Mouse (Mus musculus) heart, postnatal 4 days (tissue): ENCODE measurements around the gene Moxd1. TPM values are rescaled to one million over a fixed set of nuclear protein-coding genes. Genes with fewer than 3 reads are reported as not detected.

Experiments
- total RNA-seq, 2 experiments: library from RNA; stranded (reverse); gene quantifications; 2 replicates each; pipeline ENCODE4 v1.2.3; 2021

Gene Moxd1
- total RNA-seq, 2 experiments from 2014 or later = 0.83 to 1.1 TPM

Other genes with a start within 250 kb of the Moxd1 start
- gene Taar6, start 237.9 kb upstream of the Moxd1 start, total RNA-seq = not detected
- gene Taar7a, start 230.0 kb upstream of the Moxd1 start, total RNA-seq = not detected
- gene Taar7b, start 223.6 kb upstream of the Moxd1 start, total RNA-seq = not detected
- not detected for gene Taar7d, start 196.3 kb upstream of the Moxd1 start, total RNA-seq
- not detected for gene Taar7e, start 185.9 kb upstream of the Moxd1 start, total RNA-seq
- not detected for gene Taar7f, start 174.0 kb upstream of the Moxd1 start, total RNA-seq
- gene Taar8a, start 147.0 kb upstream of the Moxd1 start, total RNA-seq = not detected
- not detected for gene Taar8b, start 131.2 kb upstream of the Moxd1 start, total RNA-seq
- gene Taar8c, start 121.6 kb upstream of the Moxd1 start, total RNA-seq = not detected
- not detected for gene Taar9, start 114.0 kb upstream of the Moxd1 start, total RNA-seq
- 10 to 100 TPM; 46.1 to 54.3 TPM for gene Stx7, start 74.2 kb upstream of the Moxd1 start, total RNA-seq